Mouse (Mus musculus) megakaryocyte, embryonic 14.5 days (primary cell): ENCODE results near the gene Tmem210.

ENCODE experiments used
- FLI1 ChIP-seq: IDR thresholded peaks from 2 replicates; pipeline ENCODE4 v1.6.1; 2012; ENCODE audit warnings: low read length, inconsistent platforms, mixed read lengths
- GATA1 ChIP-seq: IDR thresholded peaks from 3 replicates; pipeline ENCODE4 v1.6.1; 2012; ENCODE audit warnings: mixed read lengths, low read length, inconsistent platforms, borderline replicate concordance

DNA sequence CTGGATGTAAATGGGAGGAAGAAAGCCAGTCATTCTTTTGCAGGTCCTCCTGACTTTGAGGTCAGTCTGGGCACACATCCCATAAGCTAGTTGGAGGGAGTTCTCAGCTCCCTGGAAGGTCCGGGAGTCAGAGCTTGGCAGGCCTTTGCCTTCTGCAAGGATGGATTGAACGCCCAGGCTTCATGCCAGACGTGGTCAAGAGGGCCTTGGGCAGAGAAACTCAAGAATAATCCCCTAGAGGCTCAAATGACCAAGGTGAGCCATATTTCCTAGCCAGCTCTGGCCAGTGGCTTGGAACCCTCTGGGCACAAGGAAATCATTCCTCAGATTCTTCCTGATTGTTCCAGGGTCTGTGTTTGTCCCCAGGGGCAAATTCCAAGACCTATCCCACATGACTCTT is 23.1 kb upstream of the Tmem210 start:
- TF ChIP-seq GATA1 (no peak), FLI1 (no peak)
